Mouse (Mus musculus) bone marrow macrophage, adult 2 months (primary cell): ENCODE data around the gene Prpf6.

Experiments
- CTCF ChIP-seq: IDR thresholded peaks from 2 replicates; pipeline ENCODE4 v1.5.1; 2012; ENCODE audit warnings: low read depth, mild to moderate bottlenecking, low read length, moderate library complexity
- POLR2A ChIP-seq: IDR thresholded peaks from 2 replicates; pipeline ENCODE4 v1.6.1; 2012; ENCODE audit warnings: mild to moderate bottlenecking, low read depth, low read length, borderline replicate concordance

DNA sequence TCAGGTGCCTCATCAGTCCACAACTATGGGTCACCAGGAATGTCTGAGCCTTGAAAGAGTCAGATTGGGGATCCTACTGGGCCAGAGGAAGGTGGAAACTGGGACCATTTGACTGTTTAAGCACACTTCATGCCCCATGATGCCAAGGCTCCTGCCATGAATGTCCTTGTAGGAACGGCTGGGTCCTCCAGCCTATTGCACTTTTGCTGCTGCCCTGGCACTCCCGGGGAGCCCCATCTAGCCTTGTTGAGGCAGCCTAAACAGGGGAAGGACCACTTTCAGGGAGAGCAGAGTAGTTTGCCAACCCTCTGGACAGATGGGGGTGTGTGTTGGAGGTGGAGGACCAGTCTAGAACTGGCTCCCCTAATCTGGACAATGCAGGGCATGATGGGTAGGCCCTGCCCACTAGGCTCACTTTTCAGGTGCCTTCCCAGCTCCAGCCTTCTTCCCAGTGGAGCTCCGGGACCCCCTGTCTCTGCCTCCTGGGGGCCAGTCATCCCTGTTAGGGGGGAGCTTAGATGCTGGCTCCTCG, 7.2 kb upstream of the Prpf6 start, which contains the start of gene Uckl1:
- TF ChIP-seq POLR2A (no peak), CTCF (no peak)
